Mouse (Mus musculus) embryonic fibroblast, embryonic 13.5 days (primary cell): ENCODE measurements at regions not wholly inside any gene's neighbourhood (a gene's known extent, or its start where the extent isn't known, plus 50 kb on each side); places are given as distances from the start of the nearest gene placed in this dataset.

Source experiments
- H3K27ac ChIP-seq: 2 replicates; pipeline ENCODE4 v1.5.1; 2012; ENCODE audit warnings: low read length, control low read depth, inconsistent platforms; ENCODE audit not compliant: insufficient read depth
- H3K4me1 ChIP-seq: 2 replicates; pipeline ENCODE4 v1.6.1; 2011; ENCODE audit warnings: low read length; ENCODE audit not compliant: control insufficient read depth, insufficient read depth
- H3K4me3 ChIP-seq: 2 replicates; pipeline ENCODE4 v1.5.1; 2011; ENCODE audit warnings: mild to moderate bottlenecking, control low read depth, low read length; ENCODE audit not compliant: insufficient read depth
- CTCF ChIP-seq: IDR thresholded peaks from 2 replicates; pipeline ENCODE4 v1.5.1; 2011; ENCODE audit warnings: mild to moderate bottlenecking, control low read depth, low read length, moderate library complexity, borderline replicate concordance; ENCODE audit not compliant: insufficient read depth
- POLR2A ChIP-seq: IDR thresholded peaks from 2 replicates; pipeline ENCODE4 v1.6.1; 2011; ENCODE audit warnings: low read depth, mild to moderate bottlenecking, control low read depth, low read length, moderate library complexity

DNA sequence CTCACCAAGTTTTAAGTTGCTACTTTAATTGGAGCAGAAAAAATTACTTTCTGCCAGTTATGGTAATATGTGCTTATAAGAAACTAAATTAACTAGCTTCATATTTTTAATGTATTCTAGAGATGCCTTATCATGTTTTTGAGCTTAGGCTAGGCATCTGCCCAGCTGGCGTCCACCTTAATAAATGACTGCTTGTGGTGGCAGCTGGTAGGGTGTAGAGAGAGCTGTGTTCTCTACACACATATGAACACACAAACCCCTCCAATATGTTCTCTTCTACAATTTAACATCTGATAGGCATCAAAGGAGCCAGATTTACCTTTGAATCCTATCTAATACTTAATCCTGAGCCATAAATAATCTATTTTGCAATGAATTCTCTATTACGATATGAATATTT lies 173.4 kb downstream of the Gm4340 start:
- no peak for TF ChIP-seq POLR2A
- TF ChIP-seq CTCF: no peak

GRCm38 (mm10) chr10:104374567-104374966 lies 180.7 kb downstream of the Gm4340 start:
- no peak for TF ChIP-seq CTCF
- TF ChIP-seq POLR2A: no peak
- H3K4me3 ChIP-seq: no peak overlapping the region
- no peak overlapping the region for H3K27ac ChIP-seq
- H3K4me1 ChIP-seq: no peaks in the 10 kb centered on the region

More for the DNA sequence above, 173.4 kb downstream of the Gm4340 start:
- Histone ChIP-seq H3K27ac (no peak overlapping the region), H3K4me3 (no peak overlapping the region), H3K4me1 (no peaks in the 10 kb centered on the region)

DNA sequence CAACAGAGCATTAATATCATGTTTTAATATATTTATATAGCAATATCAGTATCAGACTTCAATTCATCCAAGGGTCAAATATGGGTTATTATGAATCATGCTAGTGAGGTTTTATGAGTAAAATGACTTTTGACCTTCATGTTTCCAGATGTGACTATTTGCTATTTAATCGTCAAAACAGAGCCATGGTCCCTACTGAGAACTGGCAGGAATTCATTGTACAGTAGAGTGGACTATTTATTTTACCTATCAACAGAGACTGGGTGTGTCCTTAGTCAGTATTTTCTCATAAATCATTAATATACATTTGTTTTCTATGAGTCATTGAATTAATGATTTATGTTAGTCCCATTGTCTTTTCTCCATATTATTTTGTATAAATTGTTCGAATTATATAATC lies 194.4 kb downstream of the Gm4340 start:
- Histone ChIP-seq H3K4me3 (no peak overlapping the region), H3K4me1 (no peaks in the 10 kb centered on the region), H3K27ac (no peak overlapping the region)
- no peak for TF ChIP-seq POLR2A
- TF ChIP-seq CTCF: no peak

DNA sequence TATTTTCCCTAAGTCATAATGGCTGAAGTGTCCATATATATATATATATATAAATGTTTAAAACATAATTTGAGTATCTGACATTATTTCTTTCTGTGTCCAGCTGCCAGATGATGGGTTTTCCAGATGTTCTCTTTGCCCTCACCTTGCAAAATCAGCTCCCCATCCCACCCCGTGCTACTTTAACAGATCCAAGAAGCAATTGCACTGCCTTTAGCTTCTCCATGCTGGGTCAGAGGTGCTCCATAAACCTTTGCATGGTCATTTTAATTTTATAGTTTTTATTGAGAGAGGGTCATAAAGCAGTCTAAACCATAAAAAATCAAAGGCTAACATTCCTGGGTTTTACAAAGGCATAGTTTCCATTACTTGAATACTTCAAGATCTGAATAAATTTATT lies 201.9 kb downstream of the Gm4340 start:
- no peak for TF ChIP-seq POLR2A
- no peak for TF ChIP-seq CTCF
- no peak overlapping the region for H3K4me3 ChIP-seq
- no peaks in the 10 kb centered on the region for H3K4me1 ChIP-seq
- H3K27ac ChIP-seq: no peak overlapping the region

DNA sequence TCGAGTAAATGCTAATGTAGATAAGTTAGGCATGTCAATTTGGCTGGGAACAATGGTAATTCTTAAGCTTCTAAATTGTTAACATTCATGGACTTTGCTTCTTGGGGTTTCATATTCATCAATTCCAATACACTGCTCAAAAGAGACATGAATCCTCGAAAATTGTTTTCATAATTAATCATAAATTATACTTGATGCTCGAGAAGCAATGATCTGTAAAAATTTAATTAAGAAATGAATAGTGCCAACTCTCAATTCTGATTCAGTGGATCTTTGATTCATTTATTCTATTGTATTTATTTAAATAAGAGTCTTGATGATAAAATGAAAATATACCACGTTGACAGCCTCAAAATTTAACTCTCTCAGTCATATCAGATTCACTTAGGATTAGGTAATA lies 214.9 kb downstream of the Gm4340 start:
- H3K4me1 ChIP-seq: no peaks in the 10 kb centered on the region
- H3K4me3 ChIP-seq: no peak overlapping the region
- no peak for TF ChIP-seq POLR2A
- no peak for TF ChIP-seq CTCF
- H3K27ac ChIP-seq: no peak overlapping the region

GRCm38 (mm10) chr10:104422541-104422940 lies 228.7 kb downstream of the Gm4340 start:
- TF ChIP-seq POLR2A: no peak
- TF ChIP-seq CTCF: no peak
- no peak overlapping the region for H3K4me3 ChIP-seq

GRCm38 (mm10) chr10:104423161-104423560 lies 229.3 kb downstream of the Gm4340 start:
- no peak overlapping the region for H3K4me3 ChIP-seq
- H3K27ac ChIP-seq: no peak overlapping the region
- no peaks in the 10 kb centered on the region for H3K4me1 ChIP-seq
- no peak for TF ChIP-seq CTCF
- no peak for TF ChIP-seq POLR2A

More at GRCm38 (mm10) chr10:104422541-104422940, 228.7 kb downstream of the Gm4340 start:
- Histone ChIP-seq H3K27ac (no peak overlapping the region), H3K4me1 (no peaks in the 10 kb centered on the region)

DNA sequence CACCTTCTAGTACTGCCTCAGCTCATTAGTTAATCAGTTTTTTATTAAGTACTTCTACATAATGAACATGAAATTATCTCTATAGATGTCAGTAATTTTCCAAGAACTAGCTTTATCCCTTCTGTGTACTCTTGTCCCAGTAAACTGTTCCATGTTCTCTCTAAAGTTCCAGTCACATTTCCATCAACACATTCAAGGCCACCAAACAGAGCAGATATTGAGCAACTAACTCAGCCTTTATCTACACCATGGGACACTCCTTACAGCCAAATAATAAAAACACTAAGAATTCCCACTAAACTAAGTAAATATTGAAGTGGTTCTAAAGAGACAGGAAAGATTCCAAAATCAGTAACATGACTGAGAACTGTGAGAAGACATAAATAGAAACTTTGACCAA lies 229.9 kb downstream of the Gm4340 start:
- no peaks in the 10 kb centered on the region for H3K4me1 ChIP-seq
- TF ChIP-seq POLR2A: no peak
- no peak for TF ChIP-seq CTCF
- no peak overlapping the region for H3K27ac ChIP-seq
- H3K4me3 ChIP-seq: no peak overlapping the region

DNA sequence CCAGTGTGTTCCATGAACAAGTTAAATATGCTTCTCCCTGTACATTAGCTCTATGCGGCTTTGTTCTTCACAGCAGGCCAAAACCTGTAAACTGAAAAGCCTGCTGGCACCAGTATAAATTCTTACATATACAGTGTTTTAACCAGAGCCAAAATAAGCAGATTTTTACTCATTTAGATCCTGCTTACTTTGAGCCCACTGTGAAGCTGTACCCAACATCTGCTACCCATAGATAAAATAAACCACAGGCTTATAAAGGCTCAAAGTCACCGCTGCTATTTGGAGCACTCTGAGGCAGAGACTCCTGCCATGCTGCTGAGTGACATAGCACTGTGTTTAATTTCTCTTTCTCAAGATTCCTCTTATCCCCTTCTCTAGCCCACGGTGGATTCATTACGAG lies 251.1 kb downstream of the Gm4340 start:
- TF ChIP-seq CTCF: no peak
- TF ChIP-seq POLR2A: no peak
- Histone ChIP-seq H3K4me1 (no peaks in the 10 kb centered on the region), H3K27ac (no peak overlapping the region)

GRCm38 (mm10) chr10:104455549-104456351 lies 261.9 kb downstream of the Gm4340 start:
- Histone ChIP-seq H3K27ac (no peak overlapping the region), H3K4me3 (no peak overlapping the region), H3K4me1 (no peaks in the 10 kb centered on the region)
- TF ChIP-seq CTCF: no peak
- no peak for TF ChIP-seq POLR2A

More for the DNA sequence above, 251.1 kb downstream of the Gm4340 start:
- H3K4me3 ChIP-seq: no peak overlapping the region
